In the genomic region with DNA sequence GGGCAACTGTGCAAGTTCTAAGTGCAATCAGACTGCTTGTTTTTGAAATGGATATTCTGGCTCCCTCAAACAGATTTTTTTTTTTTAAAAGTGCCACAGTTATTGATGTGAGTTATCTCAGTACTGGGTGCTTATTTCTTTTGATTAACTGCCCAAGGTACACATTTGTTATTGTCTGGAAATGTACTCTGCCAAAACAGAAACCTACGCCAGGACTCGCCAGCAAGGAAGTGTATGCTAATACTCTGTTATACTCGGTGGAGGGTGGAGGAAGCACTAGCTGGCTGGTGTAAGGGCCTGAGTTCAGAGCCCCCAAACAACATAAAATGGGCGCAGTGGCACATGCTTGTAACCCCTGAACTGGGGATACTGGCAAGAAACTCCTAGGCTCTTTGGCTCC, we compare ENCODE assay signal across 8 mouse cellular contexts. TPM values are rescaled to one million over a fixed set of nuclear protein-coding genes. Genes with fewer than 3 reads are reported as not detected.
A peak's percentile ranks its signal among the peaks of the same experiment; 100 is the strongest.
DNase-seq lines count a peak whose midpoint lies in the region; ATAC-seq and TF ChIP-seq lines count a peak whose summit lies in the region.
"Had no signal": no experiment of that assay in that cellular context is flagged by ENCODE, and none has a peak within 500 bp of the region (broad histone marks: within the 10 kb centered on the region; RNA-seq: fewer than 3 reads in every experiment).

No protein-coding gene starts in this region.

- H3K9me3 ChIP-seq in forebrain, embryonic 13.5 days (replicated peaks): no peaks in the 10 kb centered on the region
- no peaks in the 10 kb centered on the region for H3K9me3 ChIP-seq in hindbrain, postnatal 0 days (ENCODE audit: low read length)

- H3K27ac ChIP-seq in layer of hippocampus, adult 2 months: peak overlapping the region; percentile 87
- H3K27ac ChIP-seq in forebrain, embryonic 13.5 days: peak overlapping the region; percentile 68
- H3K27ac ChIP-seq in hindbrain, postnatal 0 days: 0 out of 2 replicates have a peak overlapping the region, but pooled peaks have one; percentile 37
- H3K27ac ChIP-seq in olfactory bulb, adult 2 months (ENCODE audit: insufficient read depth, low read depth, low read length): peak overlapping the region; percentile 41; the same call in 1 of the 2 replicates

- 47% methylated on average over 4 of the region's 4 CpGs for WGBS in forebrain, embryonic 13.5 days
- WGBS in hindbrain, postnatal 0 days: 45% methylated on average over 4 of the region's 4 CpGs
- WGBS in olfactory bulb, adult 2 months: 60% methylated on average over 4 of the region's 4 CpGs

- H3K9ac ChIP-seq in forebrain, embryonic 13.5 days: no peak overlapping the region
- H3K9ac ChIP-seq in hindbrain, postnatal 0 days (replicated peaks; ENCODE audit: low read length): no peak overlapping the region

- TF ChIP-seq CTCF in layer of hippocampus, adult 2 months (conservative IDR thresholded peaks at IDR 0.05): peak; percentile 37
- no peak for TF ChIP-seq CTCF in hindbrain, postnatal 0 days (IDR thresholded peaks at IDR 0.05; ENCODE audit: low read depth)
- no peak for TF ChIP-seq CTCF in olfactory bulb, adult 2 months (IDR thresholded peaks at IDR 0.05; ENCODE audit: insufficient read depth, low read depth, low read length)

- TF ChIP-seq POLR2A in olfactory bulb, adult 2 months (IDR thresholded peaks at IDR 0.05; ENCODE audit: insufficient read depth, low read depth, low read length): no peak

- no peak for DNase-seq in layer of hippocampus, adult 2 months (ENCODE audit: low spot score in 2 of 2)
- DNase-seq in layer of hippocampus, postnatal 25 days (ENCODE audit: extremely low spot score in 1 of 2, low spot score in 1 of 2): no peak
- DNase-seq in hindbrain, postnatal 0 days (ENCODE audit: low spot score): no peak
- no peak for DNase-seq in layer of hippocampus, adult 9-10 months (ENCODE audit: low spot score)

- H3K4me2 ChIP-seq in forebrain, embryonic 13.5 days: peak overlapping the region; percentile 6; the same call in 1 of the 2 replicates
- peak overlapping the region; percentile 29 for H3K4me2 ChIP-seq in hindbrain, postnatal 0 days (ENCODE audit: low read depth, low read length)

- no peaks in the 10 kb centered on the region for H3K36me3 ChIP-seq in forebrain, embryonic 13.5 days (ENCODE audit: poor library complexity, severe bottlenecking)
- no peaks in the 10 kb centered on the region for H3K36me3 ChIP-seq in hindbrain, postnatal 0 days (ENCODE audit: insufficient read depth, low read length)

- peaks cover 42% of the 10 kb centered on the region for H3K4me1 ChIP-seq in forebrain, embryonic 13.5 days
- H3K4me1 ChIP-seq in hindbrain, postnatal 0 days (ENCODE audit: insufficient read depth, low read length): peaks cover 6% of the 10 kb centered on the region; the same call in 1 of the 2 replicates
- H3K4me1 ChIP-seq in olfactory bulb, adult 2 months (ENCODE audit: control insufficient read depth, insufficient read depth, low read length): peaks cover 2% of the 10 kb centered on the region; the same call in 1 of the 2 replicates

- H3K4me3 ChIP-seq in layer of hippocampus, adult 2 months: peak overlapping the region; percentile 30
- H3K4me3 ChIP-seq in forebrain, embryonic 13.5 days: no peak overlapping the region
- H3K4me3 ChIP-seq in hindbrain, postnatal 0 days (ENCODE audit: low read length): no peak overlapping the region
- H3K4me3 ChIP-seq in olfactory bulb, adult 2 months (ENCODE audit: insufficient read depth, low read depth, low read length): no peak overlapping the region
- H3K4me3 ChIP-seq: erythroblast, embryonic 14.5 days had no signal

- no peak for ATAC-seq in forebrain, embryonic 13.5 days
- ATAC-seq in hindbrain, postnatal 0 days: no peak
- ATAC-seq in frontal cortex, adult (ENCODE audit: low TSS enrichment): no peak

- H3K27me3 ChIP-seq in forebrain, embryonic 13.5 days: no peaks in the 10 kb centered on the region
- H3K27me3 ChIP-seq in hindbrain, postnatal 0 days (ENCODE audit: insufficient read depth, low read length): no peaks in the 10 kb centered on the region

RNA-seq across cellular contexts. Expression of gene Jmjd1c, which starts 34.1 kb away (rescaled TPM):
- 100 to 1,000 TPM; 106 to 111 TPM for total RNA-seq in layer of hippocampus, adult 2 months (2021)
- 10 to 100 TPM; 80.3 to 98.6 TPM for total RNA-seq in layer of hippocampus, postnatal 25 days (2021)
- 42.5 and 49.6 TPM in 2 replicates for polyA plus RNA-seq in forebrain, embryonic 13.5 days (2015; fragmentation: Nextera tagmentation; extraction: Ambion mirVana)
- 53.7 and 54.1 TPM in 2 replicates for total RNA-seq in hindbrain, postnatal 0 days (2014; rRNA removed)
- polyA plus RNA-seq in hindbrain, postnatal 0 days (2015; fragmentation: Nextera tagmentation; extraction: Ambion mirVana): 45.4 and 45.6 TPM in 2 replicates
- 77.0 and 101 TPM in 2 replicates for polyA plus RNA-seq in olfactory bulb, adult 2 months (2012; ENCODE audit: insufficient read depth, insufficient read length, low replicate concordance, missing spikeins)

RNA-seq across cellular contexts. Expression of gene Reep3, which starts 34.9 kb away (rescaled TPM):
- 10 to 100 TPM; 18.3 to 21.9 TPM for total RNA-seq in layer of hippocampus, adult 2 months (2021)
- 10 to 100 TPM; 22.8 to 24.2 TPM for total RNA-seq in layer of hippocampus, postnatal 25 days (2021)
- 42.2 and 43.0 TPM in 2 replicates for polyA plus RNA-seq in forebrain, embryonic 13.5 days (2015; fragmentation: Nextera tagmentation; extraction: Ambion mirVana)
- 33.9 and 35.5 TPM in 2 replicates for total RNA-seq in hindbrain, postnatal 0 days (2014; rRNA removed)
- 36.2 and 37.5 TPM in 2 replicates for polyA plus RNA-seq in hindbrain, postnatal 0 days (2015; fragmentation: Nextera tagmentation; extraction: Ambion mirVana)
- not detected in 2 replicates for polyA plus RNA-seq in olfactory bulb, adult 2 months (2012; ENCODE audit: insufficient read depth, insufficient read length, low replicate concordance, missing spikeins)

Comparison
In these comparisons a context has a peak if more than half of its experiments do, and no peak if none do; other contexts are left out.
1. H3K27ac ChIP-seq: peak in every context shown above with its lines; median percentile 87 in layer of hippocampus, adult 2 months; 68 in forebrain, embryonic 13.5 days; 41 in olfactory bulb, adult 2 months; 37 in hindbrain, postnatal 0 days.